Mouse (Mus musculus) liver, embryonic 14.5 days (tissue): ENCODE results near the gene Usp24.

Source experiments
- CTCF ChIP-seq: IDR thresholded peaks from 2 replicates; pipeline ENCODE4 v1.5.1; 2016; ENCODE audit warnings: antibody characterized with exemption, low read depth, control low read depth
- EP300 ChIP-seq: IDR thresholded peaks from 2 replicates; pipeline ENCODE4 v1.6.1; 2016; ENCODE audit warnings: antibody characterized with exemption, low read depth

GRCm38 (mm10) chr4:106322846-106323245, 6.8 kb downstream of the Usp24 start:
- no peak for TF ChIP-seq CTCF
- TF ChIP-seq EP300: no peak
